ENCODE assay signal across 14 mouse cellular contexts in genomic region chr9:48413591-48413990, GRCm38 (mm10).
"Had no signal": no experiment of that assay in that cellular context is flagged by ENCODE, and none has a peak within 500 bp of the region (broad histone marks: within the 10 kb centered on the region; RNA-seq: fewer than 3 reads in every experiment).

No protein-coding gene starts in this region.

- H3K9me3 ChIP-seq: kidney, embryonic 15.5 days; liver, embryonic 13.5 days; stomach, embryonic 15.5 days had no signal

- H3K36me3 ChIP-seq: kidney, embryonic 15.5 days; liver, embryonic 13.5 days; stomach, embryonic 15.5 days had no signal

- H3K4me3 ChIP-seq: kidney, embryonic 15.5 days; left cerebral cortex, adult 2 months; liver, embryonic 13.5 days; stomach, embryonic 15.5 days had no signal

- H3K9ac ChIP-seq: kidney, embryonic 15.5 days; liver, embryonic 13.5 days; stomach, embryonic 15.5 days had no signal

- H3K27ac ChIP-seq: kidney, embryonic 15.5 days; left cerebral cortex, adult 2 months; liver, embryonic 13.5 days; stomach, embryonic 15.5 days had no signal

- H3K27me3 ChIP-seq: kidney, embryonic 15.5 days; liver, embryonic 13.5 days; stomach, embryonic 15.5 days had no signal

- DNase-seq: kidney, adult 11 months; kidney, adult 8-10 months; kidney, postnatal 10 days; kidney, postnatal 36 days; layer of hippocampus, postnatal 36 days; liver, embryonic 13.5 days; lung, adult 2 months; lung, postnatal 14 days; lung, postnatal 4 days; midbrain, embryonic 14.5 days had no signal

- H3K4me1 ChIP-seq: kidney, embryonic 15.5 days; stomach, embryonic 15.5 days had no signal

- H3K4me2 ChIP-seq: kidney, embryonic 15.5 days; liver, embryonic 13.5 days; midbrain, embryonic 11.5 days; stomach, embryonic 15.5 days had no signal
